Mouse (Mus musculus) heart, embryonic 16.5 days (tissue): ENCODE measurements around the gene Duxf3. TPM values are rescaled to one million over a fixed set of nuclear protein-coding genes. Genes with fewer than 3 reads are reported as not detected.

Source experiments
- ATAC-seq: fragments of 200-750 bp; cut with Nextera tagmentation; replicated peaks from 2 replicates; pipeline ENCODE4 v1.8.0; 2017; ENCODE audit warnings: moderate number of reproducible peaks; ENCODE audit not compliant: insufficient read depth, low FRiP score; ENCODE audit errors: extremely low read depth
- H3K27ac ChIP-seq: fragments of 300-500 bp; sonication (generic); 2 replicates; pipeline ENCODE4 v1.5.1; 2014; ENCODE audit warnings: mild to moderate bottlenecking, low read length, control low read depth, moderate library complexity
- H3K27me3 ChIP-seq: fragments of 300-500 bp; sonication (generic); 2 replicates; pipeline ENCODE4 v1.6.1; 2014; ENCODE audit warnings: low read length, mixed read lengths; ENCODE audit not compliant: control insufficient read depth, insufficient read depth
- H3K36me3 ChIP-seq: fragments of 300-500 bp; sonication (generic); 2 replicates; pipeline ENCODE4 v1.6.1; 2014; ENCODE audit not compliant: control insufficient read depth, insufficient read depth
- H3K4me1 ChIP-seq: fragments of 300-500 bp; sonication (generic); 2 replicates; pipeline ENCODE4 v1.6.1; 2014; ENCODE audit warnings: low read length, mixed read lengths; ENCODE audit not compliant: control insufficient read depth, insufficient read depth
- H3K4me2 ChIP-seq: fragments of 300-500 bp; sonication (generic); 2 replicates; pipeline ENCODE4 v1.6.1; 2014; ENCODE audit warnings: low read depth, mild to moderate bottlenecking, control low read depth, low read length
- H3K4me3 ChIP-seq: fragments of 300-500 bp; sonication (generic); 2 replicates; pipeline ENCODE4 v1.5.1; 2014; ENCODE audit warnings: mild to moderate bottlenecking, control low read depth, low read length
- H3K9ac ChIP-seq: fragments of 300-500 bp; sonication (generic); 2 replicates; pipeline ENCODE4 v1.6.1; 2014; ENCODE audit warnings: low read length, control low read depth
- H3K9me3 ChIP-seq: fragments of 300-500 bp; sonication (generic); replicated peaks from 2 replicates; pipeline ENCODE4 v1.6.1; 2016; ENCODE audit warnings: low read length; ENCODE audit not compliant: control insufficient read depth
- WGBS: fragments of 180-500 bp; shearing (Covaris S2); extraction: QIAGEN DNeasy Blood & Tissue Kit; methylation state at CpG from one replicate; pipeline ENCODE4 v1.1.7; 2014; 5-methylcytosine and 5-hydroxymethylcytosine counted together
- polyA plus RNA-seq: library from polyadenylated mRNA; unstranded; fragments of >200 nt; fragmentation: Nextera tagmentation; extraction: Ambion mirVana; gene quantifications from 2 replicates; pipeline ENCODE4 v1.2.1, GENCODE M21; 2015

The Duxf3 gene
- polyA plus RNA-seq, 1 experiment from 2014 or later, result 0.08 TPM

DNA sequence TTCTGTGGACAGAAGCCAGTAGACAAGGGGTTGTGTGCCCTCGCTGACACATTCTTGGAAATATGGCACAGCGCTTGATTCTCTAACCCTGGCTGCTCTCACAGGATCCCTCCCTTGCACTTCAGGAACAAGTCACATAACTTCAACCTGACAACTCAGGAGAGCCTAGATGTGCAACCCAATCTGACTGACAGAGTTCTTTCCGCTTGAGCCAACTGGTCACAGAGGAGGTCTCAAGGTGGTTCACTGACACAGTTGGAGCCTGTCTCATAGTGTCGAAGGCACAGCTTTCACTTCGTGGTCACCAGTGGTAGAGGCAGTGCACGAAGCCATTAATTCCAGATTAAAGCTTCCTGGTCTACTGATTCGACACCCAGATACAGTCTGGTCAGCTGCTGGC is 20.2 kb downstream of the Duxf3 start:
- 70% methylated on average over 7 of the region's 7 CpGs for WGBS

DNA sequence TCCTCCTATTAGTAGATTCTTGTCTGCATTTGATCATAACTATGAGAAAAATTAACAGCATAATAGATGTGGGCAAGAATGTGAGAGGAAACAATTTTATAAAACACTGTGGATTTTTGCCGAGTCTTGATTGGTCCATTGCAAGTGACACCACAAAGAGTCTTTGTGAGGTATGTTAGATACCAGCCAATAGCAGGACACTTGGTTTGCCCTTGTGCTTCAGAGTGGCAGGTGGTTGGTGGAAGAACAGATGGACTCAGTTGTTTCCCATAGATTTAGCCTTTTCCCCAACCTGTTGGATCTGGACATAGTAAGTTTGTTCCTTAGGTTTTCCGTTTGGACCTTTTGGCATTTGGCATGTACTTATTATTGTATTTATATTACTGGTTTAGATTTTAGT is 21.3 kb downstream of the Duxf3 start:
- no peak for ATAC-seq
- Histone ChIP-seq H3K4me1 (no peaks in the 10 kb centered on the region), H3K4me2 (no peak overlapping the region), H3K36me3 (no peaks in the 10 kb centered on the region), H3K9me3 (peaks cover 7% of the 10 kb centered on the region; the same call in 1 of the 2 replicates), H3K4me3 (no peak overlapping the region), H3K9ac (no peak overlapping the region), H3K27ac (no peak overlapping the region), H3K27me3 (no peaks in the 10 kb centered on the region)
- 88% methylated on average over 2 of the region's 2 CpGs for WGBS

More for the DNA sequence above, 20.2 kb downstream of the Duxf3 start:
- Histone ChIP-seq H3K27ac (no peak overlapping the region), H3K9ac (no peak overlapping the region), H3K9me3 (peaks cover 7% of the 10 kb centered on the region; the same call in 1 of the 2 replicates), H3K4me1 (no peaks in the 10 kb centered on the region), H3K27me3 (no peaks in the 10 kb centered on the region), H3K4me2 (no peak overlapping the region), H3K36me3 (no peaks in the 10 kb centered on the region), H3K4me3 (no peak overlapping the region)
- ATAC-seq, result no peak

DNA sequence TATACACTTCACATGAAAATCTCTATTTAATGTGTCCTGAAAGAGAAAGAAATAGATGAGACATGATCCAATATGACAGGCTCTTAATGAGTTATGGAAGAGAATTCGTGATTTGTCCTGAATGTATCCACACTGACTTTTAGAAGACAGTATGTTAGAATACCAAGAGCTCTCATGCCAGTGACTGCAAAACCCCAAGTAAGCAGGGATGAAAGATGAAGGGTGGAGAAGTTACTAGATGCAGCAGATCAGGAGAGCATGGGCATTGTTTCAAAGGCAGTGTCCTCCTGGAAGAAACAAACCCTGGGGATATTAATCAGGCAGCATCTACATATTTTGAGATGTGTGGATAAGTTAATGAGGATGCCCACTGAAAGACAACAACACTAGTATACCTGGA is 22.0 kb downstream of the Duxf3 start:
- Histone ChIP-seq H3K9ac (no peak overlapping the region), H3K4me2 (no peak overlapping the region), H3K4me1 (no peaks in the 10 kb centered on the region), H3K27me3 (no peaks in the 10 kb centered on the region), H3K9me3 (peaks cover 11% of the 10 kb centered on the region), H3K27ac (no peak overlapping the region), H3K36me3 (no peaks in the 10 kb centered on the region), H3K4me3 (no peak overlapping the region)
- 48% methylated on average over 1 of the region's 1 CpGs for WGBS
- ATAC-seq, result no peak

DNA sequence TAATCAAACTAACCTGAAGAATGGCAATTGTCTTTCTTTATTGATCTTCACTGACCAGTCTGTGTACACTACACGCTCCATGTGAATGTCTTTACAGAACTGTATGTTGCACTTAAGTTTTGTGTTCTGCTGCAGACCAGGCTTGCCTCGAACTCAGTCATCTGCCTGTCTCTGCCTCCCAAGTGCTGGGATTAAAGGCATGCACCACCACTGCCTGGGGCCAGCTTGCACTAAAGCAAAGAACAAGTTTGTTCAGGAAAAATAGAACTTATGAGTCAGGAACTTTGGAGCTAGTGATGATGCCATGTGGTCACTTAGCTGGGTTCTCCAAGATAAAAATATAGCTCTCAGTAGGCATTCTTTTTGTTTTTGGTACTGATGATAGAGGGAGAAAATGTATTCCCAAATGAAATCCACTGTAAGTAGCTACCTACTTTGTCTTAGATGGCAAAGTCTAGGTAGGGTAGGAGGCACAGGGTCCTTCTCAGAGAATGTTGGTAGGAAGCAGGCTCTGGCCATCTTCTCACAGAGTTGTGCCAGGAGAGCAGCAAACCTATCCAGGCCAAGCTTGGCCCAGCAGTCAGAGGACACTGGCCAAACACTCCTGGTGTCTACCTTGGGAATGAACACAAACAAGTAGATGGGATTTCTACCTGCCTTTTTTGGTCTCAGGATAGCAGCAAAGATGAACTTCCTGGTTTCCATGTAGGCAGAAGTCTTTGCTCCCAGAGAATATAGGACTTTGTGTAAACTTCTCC is 22.6 kb downstream of the Duxf3 start:
- H3K4me3 ChIP-seq, result no peak overlapping the region
- ATAC-seq, result no peak
- 63% methylated on average over 2 of the region's 2 CpGs for WGBS
- H3K27me3 ChIP-seq, result no peaks in the 10 kb centered on the region
- no peak overlapping the region for H3K9ac ChIP-seq
- H3K4me1 ChIP-seq, result no peaks in the 10 kb centered on the region
- no peaks in the 10 kb centered on the region for H3K36me3 ChIP-seq
- no peak overlapping the region for H3K4me2 ChIP-seq
- H3K27ac ChIP-seq, result no peak overlapping the region
- H3K9me3 ChIP-seq, result peaks cover 11% of the 10 kb centered on the region

DNA sequence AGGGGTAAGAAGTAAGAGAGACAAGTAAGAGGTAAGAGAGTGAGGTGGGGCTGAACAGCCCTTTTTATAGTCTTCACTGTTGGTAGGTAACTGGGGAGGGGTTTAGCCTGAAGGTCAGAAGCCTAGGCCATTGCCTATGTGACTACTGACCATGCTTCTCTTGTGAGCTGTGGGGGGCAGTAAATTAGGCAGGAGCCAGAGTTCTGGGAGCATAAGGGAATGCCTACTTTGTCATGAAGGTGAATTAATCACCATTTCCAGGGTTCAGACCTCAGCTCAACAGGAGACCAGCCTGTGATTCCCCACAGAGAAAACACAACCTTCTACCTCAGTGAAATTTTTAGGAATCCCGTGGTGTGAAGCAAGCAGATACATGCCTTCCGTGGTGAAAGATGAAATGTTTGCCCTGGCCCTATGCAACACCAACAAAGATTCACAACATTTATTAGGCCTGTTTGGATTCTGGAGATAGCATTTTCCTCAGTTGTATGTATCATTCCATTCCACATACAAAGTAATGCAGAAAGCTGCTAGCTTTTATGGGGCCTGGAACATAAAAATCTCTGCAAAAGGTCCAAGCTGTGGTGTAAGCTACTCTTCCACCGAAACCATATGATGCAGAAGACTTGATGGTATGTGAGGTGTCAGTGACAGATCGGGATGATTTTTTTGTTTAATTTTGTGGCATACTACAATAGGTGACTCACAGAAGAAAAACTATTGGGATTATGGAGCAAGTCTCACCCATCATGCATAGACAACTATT is 25.7 kb downstream of the Duxf3 start:
- ATAC-seq, result no peak
- Histone ChIP-seq H3K9me3 (peaks cover 6% of the 10 kb centered on the region), H3K36me3 (no peaks in the 10 kb centered on the region), H3K4me3 (no peak overlapping the region), H3K9ac (no peak overlapping the region), H3K27me3 (no peaks in the 10 kb centered on the region), H3K4me2 (no peak overlapping the region), H3K27ac (no peak overlapping the region), H3K4me1 (no peaks in the 10 kb centered on the region)
- WGBS, result 79% methylated on average over 4 of the region's 4 CpGs

DNA sequence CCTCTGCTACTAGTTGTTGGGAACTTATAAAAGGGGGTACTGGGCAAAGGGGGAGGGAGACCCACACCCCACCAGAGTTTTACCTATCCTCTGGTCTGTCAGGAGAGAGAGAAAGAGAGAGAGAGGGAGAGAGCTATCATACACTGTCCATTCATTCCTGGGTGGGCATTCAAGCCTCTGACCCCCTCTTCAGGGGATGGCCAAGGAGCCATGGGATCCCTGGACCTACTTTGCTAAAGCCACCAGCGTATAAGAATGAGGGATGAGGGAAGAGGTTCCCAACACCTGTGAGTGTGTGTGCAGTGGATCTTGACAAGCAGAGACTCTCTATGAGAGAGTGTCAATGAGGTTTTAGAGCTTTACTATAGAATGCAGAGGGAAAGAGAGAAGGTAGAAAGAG is 26.5 kb downstream of the Duxf3 start:
- WGBS, result 40% methylated on average over 1 of the region's 1 CpGs
- Histone ChIP-seq H3K36me3 (no peaks in the 10 kb centered on the region), H3K4me1 (no peaks in the 10 kb centered on the region), H3K4me2 (no peak overlapping the region), H3K27me3 (no peaks in the 10 kb centered on the region), H3K4me3 (no peak overlapping the region), H3K27ac (no peak overlapping the region), H3K9ac (no peak overlapping the region), H3K9me3 (peaks cover 6% of the 10 kb centered on the region)
- no peak for ATAC-seq

Other genes with a start within 250 kb of the Duxf3 start
- gene AW822073, start 7.7 kb downstream of the Duxf3 start, polyA plus RNA-seq, result not detected in 2 replicates
- not detected in 2 replicates for gene Gm4981, start 4.0 kb upstream of the Duxf3 start, polyA plus RNA-seq
- gene Gcc2, start 22.8 kb upstream of the Duxf3 start, polyA plus RNA-seq, result 34.1 and 38.1 TPM in 2 replicates
- gene Lims1, start 90.8 kb upstream of the Duxf3 start, polyA plus RNA-seq, result 163 and 185 TPM in 2 replicates
- 14.0 and 15.4 TPM in 2 replicates for gene Ranbp2, start 214.2 kb upstream of the Duxf3 start, polyA plus RNA-seq